Mouse (Mus musculus): ENCODE results near the gene Insr.

DNA sequence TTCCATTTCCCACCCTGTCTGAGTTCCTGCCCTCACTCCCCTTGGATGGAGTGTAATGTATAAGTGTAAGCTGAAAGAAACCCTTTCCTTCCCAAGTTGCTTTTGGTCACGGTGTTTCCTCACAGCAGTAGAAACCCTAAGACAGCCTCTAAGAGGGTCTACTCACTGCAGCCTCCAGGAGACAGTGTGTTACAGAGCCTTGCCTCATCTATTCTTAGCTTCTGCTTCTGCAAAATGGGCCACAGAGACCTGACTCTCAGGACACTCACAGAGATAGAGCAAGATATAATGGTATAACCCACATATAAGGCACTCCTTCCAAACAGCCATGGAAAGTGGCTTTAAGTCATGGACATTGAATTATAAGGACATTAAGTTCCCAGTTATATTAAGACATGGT lies 47.6 kb upstream of the Insr start:
- no peak for TF ChIP-seq CTCF (IDR thresholded peaks at IDR 0.05; ENCODE audit: low read depth)
- no peak for TF ChIP-seq EP300 (optimal IDR thresholded peaks at IDR 0.05)
